ENCODE assay signal across 8 mouse cellular contexts in genomic region chr7:29244732-29245416, GRCm38 (mm10). TPM values are rescaled to one million over a fixed set of nuclear protein-coding genes. Genes with fewer than 3 reads are reported as not detected.
A peak's percentile ranks its signal among the peaks of the same experiment; 100 is the strongest.
DNase-seq lines count a peak whose midpoint lies in the region; ATAC-seq and TF ChIP-seq lines count a peak whose summit lies in the region.
"Had no signal": no experiment of that assay in that cellular context is flagged by ENCODE, and none has a peak within 500 bp of the region (broad histone marks: within the 10 kb centered on the region; RNA-seq: fewer than 3 reads in every experiment).

No protein-coding gene starts in this region.

- H3K4me3 ChIP-seq in G1E (ENCODE audit: low read depth, low read length) = no peak overlapping the region
- H3K4me3 ChIP-seq: limb, embryonic 12.5 days had no signal

- no peaks in the 10 kb centered on the region for H3K27me3 ChIP-seq in G1E (ENCODE audit: insufficient read depth, low read length)

- no peaks in the 10 kb centered on the region for H3K9me3 ChIP-seq in G1E (replicated peaks)
- H3K9me3 ChIP-seq: limb, embryonic 12.5 days had no signal

- peak; percentile 58 for TF ChIP-seq CTCF in G1E (IDR thresholded peaks at IDR 0.05; ENCODE audit: low read depth, low read length)

- H3K36me3 ChIP-seq in G1E (replicated peaks) = peaks cover 93% of the 10 kb centered on the region

- ATAC-seq in G1E (ENCODE audit: extremely low read depth, insufficient number of reproducible peaks, low FRiP score, poor library complexity, severe bottlenecking) = no peak
- ATAC-seq in megakaryocyte, adult 5-6 weeks (ENCODE audit: poor library complexity, severe bottlenecking) = peak; percentile 47; the same call in 1 of the 2 replicates

- H3K4me1 ChIP-seq in G1E (ENCODE audit: insufficient read depth, low read depth, low read length) = peaks cover 51% of the 10 kb centered on the region

- peak; percentile 51 for DNase-seq in kidney, postnatal 10 days
- DNase-seq in kidney, adult 8-10 months = no peak
- peak; percentile 57 for DNase-seq in CD4-positive helper T cell, adult 2 months (ENCODE audit: low read depth, low spot score)
- peak; percentile 47 for DNase-seq in G1E (ENCODE audit: low spot score)
- no peak for DNase-seq in urinary bladder, postnatal 10 days (ENCODE audit: low spot score)
- DNase-seq in gastrocnemius, postnatal 4 days (ENCODE audit: low spot score in 2 of 2) = no peak

RNA-seq across cellular contexts. Expression of gene 2200002D01Rik, which starts 3.4 kb away (rescaled TPM):
- total RNA-seq in G1E (2014; fragmentation: Nextera tagmentation) = not detected in 2 replicates
- 0.12 and 0.22 TPM in 2 replicates for total RNA-seq in G1E (2017)
- polyA plus RNA-seq in G1E (2012) = not detected in 2 replicates
- total RNA-seq in megakaryocyte, adult 5-6 weeks (2015) = not detected in 2 replicates
- total RNA-seq in megakaryocyte, adult 5-6 weeks (2017) = 0.37 and 2.4 TPM in 2 replicates
- total RNA-seq in gastrocnemius, postnatal 4 days (2021) = 1 to 10 TPM in 1 of 2 experiments, under 1 TPM in 1; 0.81 to 1.9 TPM

RNA-seq across cellular contexts. Expression of gene Yif1b, which starts 6.7 kb away (rescaled TPM):
- total RNA-seq in G1E (2014; fragmentation: Nextera tagmentation) = 114 and 133 TPM in 2 replicates
- 27.8 and 31.3 TPM in 2 replicates for total RNA-seq in G1E (2017)
- polyA plus RNA-seq in G1E (2012) = 228 and 275 TPM in 2 replicates
- total RNA-seq in megakaryocyte, adult 5-6 weeks (2015) = 36.2 and 38.0 TPM in 2 replicates
- total RNA-seq in megakaryocyte, adult 5-6 weeks (2017) = 19.1 and 21.8 TPM in 2 replicates
- total RNA-seq in gastrocnemius, postnatal 4 days (2021) = 10 to 100 TPM; 57.3 to 58.5 TPM

RNA-seq across cellular contexts. Expression of gene Kcnk6, which starts 12.6 kb away (rescaled TPM):
- not detected in 2 replicates for total RNA-seq in G1E (2014; fragmentation: Nextera tagmentation)
- 0.12 TPM in 1 of 2 replicates, not detected in the other for total RNA-seq in G1E (2017)
- polyA plus RNA-seq in G1E (2012) = not detected in 2 replicates
- total RNA-seq in megakaryocyte, adult 5-6 weeks (2015) = 9.2 and 10.1 TPM in 2 replicates
- 14.5 and 14.6 TPM in 2 replicates for total RNA-seq in megakaryocyte, adult 5-6 weeks (2017)
- 1 to 10 TPM; 4.7 to 5.9 TPM for total RNA-seq in gastrocnemius, postnatal 4 days (2021)

RNA-seq across cellular contexts. Expression of gene Catsperg1, which starts 31.0 kb away (rescaled TPM):
- total RNA-seq in G1E (2014; fragmentation: Nextera tagmentation) (3.0 and 12.0 TPM in 2 replicates), G1E (2017) (1.5 and 2.1 TPM in 2 replicates)
- 0.04 and 0.06 TPM in 2 replicates for polyA plus RNA-seq in G1E (2012)
- total RNA-seq in megakaryocyte, adult 5-6 weeks (2015) = 1.4 and 3.8 TPM in 2 replicates
- total RNA-seq in megakaryocyte, adult 5-6 weeks (2017) = 1.2 and 7.5 TPM in 2 replicates
- 1 to 10 TPM in 1 of 2 experiments, under 1 TPM in 1; 0.41 to 1.6 TPM for total RNA-seq in gastrocnemius, postnatal 4 days (2021)

RNA-seq across cellular contexts. Expression of gene Spint2, which starts 36.8 kb away (rescaled TPM):
- total RNA-seq in G1E (2014; fragmentation: Nextera tagmentation) = 24.4 and 33.4 TPM in 2 replicates
- 19.3 and 21.4 TPM in 2 replicates for total RNA-seq in G1E (2017)
- 102 and 138 TPM in 2 replicates for polyA plus RNA-seq in G1E (2012)
- 6.1 and 7.3 TPM in 2 replicates for total RNA-seq in megakaryocyte, adult 5-6 weeks (2015)
- total RNA-seq in megakaryocyte, adult 5-6 weeks (2017) = 2.6 and 5.3 TPM in 2 replicates
- total RNA-seq in gastrocnemius, postnatal 4 days (2021) = 1 to 10 TPM; 7.3 to 9.6 TPM

Comparison
In these comparisons a context has a peak if more than half of its experiments do, and no peak if none do; other contexts are left out.
1. DNase-seq: peak in kidney, postnatal 10 days (single experiment), CD4-positive helper T cell, adult 2 months (single experiment) and G1E (single experiment); none in kidney, adult 8-10 months (0 of 2), urinary bladder, postnatal 10 days (single experiment) and gastrocnemius, postnatal 4 days (0 of 2).
2. RNA of gene Kcnk6, which starts 12.6 kb away (total RNA-seq): 9.2 to 14.6 TPM in megakaryocyte, adult 5-6 weeks and 4.7 to 5.9 TPM in gastrocnemius, postnatal 4 days; 0.12 TPM in G1E; every median in the first group is over 4 times any median in the second.